Mouse (Mus musculus) liver, embryonic 15.5 days (tissue): ENCODE data around the gene Adh1. TPM values are rescaled to one million over a fixed set of nuclear protein-coding genes. Genes with fewer than 3 reads are reported as not detected.
A peak's percentile ranks its signal among the peaks of the same experiment; 100 is the strongest.

Experiments
- ATAC-seq: fragments of 200-750 bp; cut with Nextera tagmentation; 2 replicates; pipeline ENCODE4 v1.8.0; 2017; ENCODE audit warnings: moderate number of reproducible peaks, mild to moderate bottlenecking, moderate library complexity; ENCODE audit not compliant: insufficient read depth
- H3K27ac ChIP-seq: fragments of 300-500 bp; sonication (generic); replicated peaks from 2 replicates; pipeline ENCODE4 v1.5.1; 2015; ENCODE audit warnings: mild to moderate bottlenecking, inconsistent platforms
- H3K27me3 ChIP-seq: fragments of 300-500 bp; sonication (generic); 2 replicates; pipeline ENCODE4 v1.6.1; 2015; ENCODE audit warnings: mild to moderate bottlenecking, inconsistent platforms
- H3K36me3 ChIP-seq: fragments of 300-500 bp; sonication (generic); replicated peaks from 2 replicates; pipeline ENCODE4 v1.6.1; 2015; ENCODE audit warnings: moderate library complexity, mild to moderate bottlenecking, inconsistent platforms
- H3K4me1 ChIP-seq: fragments of 300-500 bp; sonication (generic); replicated peaks from 2 replicates; pipeline ENCODE4 v1.6.1; 2015; ENCODE audit warnings: inconsistent platforms
- H3K4me2 ChIP-seq: fragments of 300-500 bp; sonication (generic); 2 replicates; pipeline ENCODE4 v1.6.1; 2015; ENCODE audit warnings: moderate library complexity, mild to moderate bottlenecking, inconsistent platforms
- H3K4me3 ChIP-seq: fragments of 300-500 bp; sonication (generic); replicated peaks from 2 replicates; pipeline ENCODE4 v1.5.1; 2015; ENCODE audit warnings: mild to moderate bottlenecking, inconsistent platforms
- H3K9ac ChIP-seq: fragments of 300-500 bp; sonication (generic); 2 replicates; pipeline ENCODE4 v1.6.1; 2015; ENCODE audit warnings: moderate library complexity, mild to moderate bottlenecking, inconsistent platforms
- H3K9me3 ChIP-seq: fragments of 300-500 bp; sonication (generic); replicated peaks from 2 replicates; pipeline ENCODE4 v1.6.1; 2016; ENCODE audit warnings: inconsistent platforms
- WGBS: fragments of 180-500 bp; shearing (Covaris S2); methylation state at CpG from one replicate; pipeline ENCODE4 v1.1.7; 2015; ENCODE audit warnings: mixed read lengths; ENCODE audit not compliant: insufficient replicate concordance; 5-methylcytosine and 5-hydroxymethylcytosine counted together
- polyA plus RNA-seq: library from polyadenylated mRNA; unstranded; fragments of >200 nt; fragmentation: Nextera tagmentation; extraction: Ambion mirVana; gene quantifications from 2 replicates; pipeline ENCODE4 v1.2.1, GENCODE M21; 2015

The Adh1 gene
- polyA plus RNA-seq, 1 experiment from 2014 or later: 37.2 TPM

DNA sequence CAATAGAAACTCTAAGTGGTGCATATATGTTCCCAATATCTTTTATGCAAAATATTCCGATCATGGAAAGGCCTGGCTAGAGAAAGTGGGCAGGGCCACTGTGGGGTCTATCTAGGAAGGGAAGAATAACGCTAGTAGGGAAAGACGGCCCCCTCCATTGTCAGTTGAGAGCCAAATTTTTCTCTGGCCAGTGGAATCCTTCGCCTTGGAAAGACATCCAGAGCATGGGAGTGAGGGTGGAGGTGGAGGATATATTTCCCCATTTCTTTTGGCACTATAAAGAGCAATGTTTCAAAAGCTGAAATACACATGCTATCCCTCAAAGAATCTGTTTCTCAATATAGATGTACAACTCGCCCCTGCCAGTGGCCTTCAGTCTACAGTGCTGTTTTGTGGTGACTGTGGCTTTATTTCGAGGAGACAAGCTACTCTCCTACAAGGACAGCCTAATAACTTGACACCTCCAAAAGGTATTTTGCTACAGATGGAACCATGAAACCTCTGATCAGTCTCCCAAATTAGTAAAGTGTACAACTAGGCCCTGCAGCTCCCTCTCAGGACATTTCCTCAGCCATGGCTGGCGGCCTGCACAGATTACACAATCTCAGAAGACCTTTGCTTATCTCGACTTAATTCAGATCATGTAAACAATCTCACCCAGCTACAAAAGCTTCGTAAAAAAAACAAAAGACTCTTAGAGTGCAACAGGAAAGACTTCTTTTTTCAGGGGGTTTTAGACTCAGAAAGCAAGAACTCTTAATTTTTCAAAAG, 4.8 kb upstream of the Adh1 start:
- Histone ChIP-seq H3K4me1 (no peaks in the 10 kb centered on the region), H3K9ac (no peak overlapping the region), H3K4me3 (no peak overlapping the region), H3K27me3 (no peaks in the 10 kb centered on the region), H3K27ac (0 out of 2 replicates have a peak overlapping the region, but pooled peaks have one; percentile 16), H3K9me3 (no peaks in the 10 kb centered on the region), H3K4me2 (no peak overlapping the region), H3K36me3 (no peaks in the 10 kb centered on the region)
- no peak for ATAC-seq
- 46% methylated on average over 9 of the region's 9 CpGs for WGBS

DNA sequence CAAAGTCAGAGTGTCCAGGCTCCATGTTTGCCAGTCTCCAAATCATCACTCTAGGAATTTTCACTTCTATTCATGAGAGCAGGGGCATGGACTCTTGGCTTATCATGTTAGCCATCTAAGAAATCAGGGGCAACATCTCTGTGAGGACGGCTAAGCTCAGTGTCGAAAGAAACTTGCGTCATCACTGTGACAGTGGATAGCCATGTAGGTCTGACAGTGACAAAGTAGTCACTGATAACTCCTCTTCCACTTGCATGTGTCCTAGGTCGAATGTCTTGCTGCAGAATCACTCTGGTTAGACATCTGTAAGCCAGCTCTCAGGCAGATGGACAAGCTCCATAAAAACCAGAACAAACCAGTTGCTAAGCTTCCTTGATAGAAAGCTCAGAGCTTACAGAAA, 1.8 kb downstream of the Adh1 start:
- Histone ChIP-seq H3K9ac (no peak overlapping the region), H3K27ac (no peak overlapping the region), H3K27me3 (no peaks in the 10 kb centered on the region), H3K4me1 (0 out of 2 replicates have a peak, but pooled peaks cover 5% of the 10 kb centered on the region), H3K9me3 (no peaks in the 10 kb centered on the region), H3K4me2 (no peak overlapping the region), H3K4me3 (no peak overlapping the region), H3K36me3 (no peaks in the 10 kb centered on the region)
- 34% methylated on average over 4 of the region's 4 CpGs for WGBS
- ATAC-seq: no peak

DNA sequence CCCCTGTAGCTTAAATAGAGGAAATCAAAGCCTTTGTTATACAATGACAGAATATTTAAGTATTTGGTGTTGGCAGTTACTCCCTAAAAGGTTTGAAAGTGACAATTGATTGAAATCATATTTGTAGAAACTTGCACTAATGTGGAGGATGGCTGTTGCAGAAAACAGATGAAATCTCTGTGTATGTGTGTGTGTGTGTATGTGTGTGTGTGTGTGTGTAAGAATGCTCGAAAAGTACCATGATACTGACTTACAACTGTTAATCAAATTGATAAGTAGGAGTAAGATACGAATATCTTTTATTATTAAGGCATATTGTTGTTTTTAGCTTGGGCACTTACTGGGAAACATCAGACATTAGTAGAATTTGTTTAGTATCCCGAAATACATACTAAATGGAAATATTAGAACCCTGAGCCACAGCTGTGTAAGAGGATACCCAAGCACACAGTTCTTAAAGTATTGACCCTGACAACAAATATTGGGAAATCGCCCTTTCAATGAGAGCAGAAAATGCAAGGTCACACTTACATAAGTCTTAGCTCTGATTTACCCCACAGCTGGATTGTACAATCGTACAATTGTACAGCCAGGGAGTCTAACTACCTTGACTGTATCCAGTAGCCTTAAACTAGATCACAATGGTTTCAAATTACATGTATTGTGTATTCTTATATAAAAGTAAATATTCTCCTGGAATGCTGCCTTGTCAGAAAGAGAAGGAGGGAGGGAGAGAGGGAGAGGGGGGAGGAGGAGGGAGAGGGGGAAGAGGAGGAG, 2.6 kb downstream of the Adh1 start:
- Histone ChIP-seq H3K9me3 (no peaks in the 10 kb centered on the region), H3K36me3 (no peaks in the 10 kb centered on the region), H3K4me2 (no peak overlapping the region), H3K9ac (no peak overlapping the region), H3K27me3 (no peaks in the 10 kb centered on the region), H3K27ac (no peak overlapping the region), H3K4me3 (no peak overlapping the region), H3K4me1 (0 out of 2 replicates have a peak, but pooled peaks cover 5% of the 10 kb centered on the region)
- 50% methylated on average over 5 of the region's 5 CpGs for WGBS
- ATAC-seq: peak; percentile 31; the same call in 1 of the 2 replicates

DNA sequence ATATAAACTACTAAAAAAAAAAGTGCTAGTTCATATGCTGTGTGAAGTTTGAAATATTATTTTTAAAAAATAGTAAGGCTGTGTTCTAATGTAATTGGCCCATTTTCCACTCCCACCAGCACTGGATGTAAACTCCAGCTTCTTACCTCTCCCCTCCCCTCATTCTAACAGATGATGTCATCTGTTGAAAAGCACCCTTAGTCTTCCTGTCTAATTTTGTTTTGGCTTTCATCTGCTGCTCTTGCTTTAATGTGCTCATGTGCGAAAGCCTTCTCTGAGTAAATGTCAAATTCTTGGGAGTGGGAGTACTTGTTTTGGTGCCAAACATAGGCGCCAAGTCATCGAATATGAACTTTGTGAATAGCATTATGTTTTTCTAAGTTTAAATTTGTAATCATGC, 3.9 kb downstream of the Adh1 start:
- no peak for ATAC-seq
- no peaks in the 10 kb centered on the region for H3K27me3 ChIP-seq
- 0 out of 2 replicates have a peak, but pooled peaks cover 5% of the 10 kb centered on the region for H3K4me1 ChIP-seq
- no peak overlapping the region for H3K4me3 ChIP-seq
- no peaks in the 10 kb centered on the region for H3K36me3 ChIP-seq
- H3K9me3 ChIP-seq: no peaks in the 10 kb centered on the region
- no peak overlapping the region for H3K4me2 ChIP-seq
- H3K9ac ChIP-seq: no peak overlapping the region
- whole genome bisulfite sequencing: 64% methylated on average over 3 of the region's 3 CpGs
- H3K27ac ChIP-seq: no peak overlapping the region

DNA sequence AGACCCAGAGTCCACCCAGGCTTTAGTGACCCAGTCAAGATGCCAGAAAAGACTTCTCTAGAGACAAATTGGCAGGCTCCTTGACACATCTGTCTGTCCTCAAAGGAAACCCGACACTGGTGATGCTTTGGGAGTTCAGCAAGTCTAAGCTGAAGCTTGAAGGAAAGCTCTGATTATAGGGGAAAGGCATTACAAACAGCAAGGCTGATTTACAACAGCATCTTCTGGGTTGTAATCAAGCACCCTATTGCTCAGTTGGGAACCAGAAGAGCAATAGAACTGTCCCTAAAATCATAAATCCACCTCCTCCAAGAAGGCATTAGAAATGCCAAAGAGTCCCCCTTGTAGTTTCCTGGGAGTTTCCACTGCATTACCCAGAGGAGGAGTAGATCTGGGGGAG, 9.7 kb downstream of the Adh1 start:
- no peak overlapping the region for H3K4me3 ChIP-seq
- no peaks in the 10 kb centered on the region; the same call in 1 of the 2 replicates for H3K4me1 ChIP-seq
- WGBS: 32% methylated on average over 1 of the region's 1 CpGs
- H3K4me2 ChIP-seq: no peak overlapping the region
- no peak overlapping the region for H3K27ac ChIP-seq
- no peak overlapping the region for H3K9ac ChIP-seq
- no peaks in the 10 kb centered on the region for H3K36me3 ChIP-seq
- ATAC-seq: no peak
- no peaks in the 10 kb centered on the region for H3K9me3 ChIP-seq
- H3K27me3 ChIP-seq: no peaks in the 10 kb centered on the region

DNA sequence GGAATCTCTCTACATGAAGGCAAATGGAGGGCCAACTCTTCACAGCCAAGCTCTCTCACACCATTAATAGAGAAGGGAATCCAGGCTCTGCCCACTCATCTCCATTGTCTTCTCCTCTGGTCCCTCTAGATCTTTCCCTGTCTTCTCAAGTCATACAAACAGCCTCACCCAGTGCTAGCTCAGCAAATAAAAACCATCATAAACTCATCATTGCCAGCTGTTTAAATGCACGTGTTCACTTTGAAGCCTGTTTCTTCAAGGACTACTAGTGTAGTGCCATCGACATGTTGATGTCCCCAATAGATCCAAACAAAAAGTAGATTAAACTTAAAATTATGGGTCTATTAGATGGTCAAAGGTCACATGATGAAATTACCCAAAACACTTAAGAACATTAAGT, 10.5 kb downstream of the Adh1 start:
- Histone ChIP-seq H3K4me1 (no peaks in the 10 kb centered on the region; the same call in 1 of the 2 replicates), H3K27me3 (no peaks in the 10 kb centered on the region), H3K4me3 (no peak overlapping the region), H3K36me3 (no peaks in the 10 kb centered on the region), H3K9ac (no peak overlapping the region), H3K4me2 (no peak overlapping the region), H3K27ac (no peak overlapping the region), H3K9me3 (no peaks in the 10 kb centered on the region)
- 68% methylated on average over 2 of the region's 2 CpGs for WGBS
- ATAC-seq: no peak

DNA sequence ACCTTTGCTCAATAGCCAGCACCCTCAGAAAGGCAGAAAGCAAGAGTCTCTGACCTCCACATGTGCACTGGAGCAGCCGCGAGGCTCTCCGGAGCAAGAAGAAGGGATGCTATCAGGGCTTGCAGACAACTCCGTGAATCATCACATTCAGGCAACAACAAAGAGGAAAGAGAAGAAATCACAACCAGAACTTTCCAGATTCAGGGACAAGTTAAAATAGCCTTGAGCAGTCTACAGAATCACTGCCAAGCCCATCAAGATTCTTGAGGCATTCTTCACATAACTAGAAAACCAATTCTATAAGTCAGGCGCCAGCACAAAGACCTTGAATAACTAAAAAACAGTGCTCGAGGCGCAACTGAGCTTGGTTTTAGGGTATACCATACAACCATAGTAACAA, 12.3 kb downstream of the Adh1 start:
- no peak for ATAC-seq

DNA sequence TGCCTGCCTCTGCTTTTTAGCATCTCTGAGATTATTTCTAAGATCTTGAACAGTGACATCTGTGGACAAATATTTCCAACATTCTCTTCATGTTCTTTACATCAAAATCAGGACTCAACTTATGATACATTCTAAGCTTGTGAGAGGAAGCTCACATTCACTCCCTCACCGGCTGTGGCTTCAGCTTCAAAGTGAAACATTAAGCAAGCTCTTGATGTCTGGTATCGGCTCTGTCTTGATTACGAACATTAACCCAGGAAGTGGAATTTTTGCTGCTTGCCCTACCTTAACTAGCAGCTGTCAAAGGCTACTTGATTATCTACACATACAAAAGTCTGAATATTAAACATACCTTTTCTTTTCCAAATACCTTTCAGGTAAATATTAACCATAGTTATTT, 14.3 kb downstream of the Adh1 start:
- Histone ChIP-seq H3K9me3 (no peaks in the 10 kb centered on the region), H3K4me3 (no peak overlapping the region), H3K27ac (no peak overlapping the region), H3K27me3 (no peaks in the 10 kb centered on the region), H3K36me3 (no peaks in the 10 kb centered on the region), H3K4me2 (no peak overlapping the region), H3K9ac (no peak overlapping the region), H3K4me1 (no peaks in the 10 kb centered on the region; the same call in 1 of the 2 replicates)
- ATAC-seq: no peak
- WGBS: 60% methylated on average over 3 of the region's 3 CpGs

More for the DNA sequence above, 12.3 kb downstream of the Adh1 start:
- no peak overlapping the region for H3K27ac ChIP-seq
- no peak overlapping the region for H3K9ac ChIP-seq
- H3K9me3 ChIP-seq: no peaks in the 10 kb centered on the region
- H3K36me3 ChIP-seq: no peaks in the 10 kb centered on the region
- 72% methylated on average over 7 of the region's 7 CpGs for WGBS
- H3K4me2 ChIP-seq: no peak overlapping the region
- H3K4me1 ChIP-seq: no peaks in the 10 kb centered on the region; the same call in 1 of the 2 replicates
- no peak overlapping the region for H3K4me3 ChIP-seq
- no peaks in the 10 kb centered on the region for H3K27me3 ChIP-seq

DNA sequence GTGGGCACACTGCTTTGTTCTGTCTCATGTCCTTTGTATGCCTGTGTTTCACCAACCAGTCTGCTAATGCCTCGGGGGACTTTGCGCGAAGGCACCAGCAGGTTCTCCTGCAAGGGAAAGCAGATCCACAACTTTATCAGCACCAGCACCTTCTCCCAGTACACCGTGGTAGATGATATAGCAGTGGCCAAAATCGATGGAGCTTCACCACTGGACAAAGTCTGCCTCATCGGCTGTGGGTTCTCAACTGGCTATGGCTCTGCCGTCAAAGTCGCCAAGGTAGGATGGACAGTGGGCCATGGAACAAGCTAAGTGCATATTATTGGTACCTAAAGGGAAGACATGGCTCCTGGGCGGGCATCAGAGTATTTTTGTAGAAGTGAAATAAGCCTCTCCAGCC, 21.8 kb downstream of the Adh1 start:
- no peak overlapping the region for H3K27ac ChIP-seq
- no peak overlapping the region for H3K9ac ChIP-seq
- H3K9me3 ChIP-seq: no peaks in the 10 kb centered on the region
- 72% methylated on average over 9 of the region's 9 CpGs for WGBS
- no peak overlapping the region for H3K4me3 ChIP-seq
- no peaks in the 10 kb centered on the region for H3K27me3 ChIP-seq
- H3K4me2 ChIP-seq: no peak overlapping the region
- no peak for ATAC-seq
- H3K4me1 ChIP-seq: no peaks in the 10 kb centered on the region
- no peaks in the 10 kb centered on the region for H3K36me3 ChIP-seq

DNA sequence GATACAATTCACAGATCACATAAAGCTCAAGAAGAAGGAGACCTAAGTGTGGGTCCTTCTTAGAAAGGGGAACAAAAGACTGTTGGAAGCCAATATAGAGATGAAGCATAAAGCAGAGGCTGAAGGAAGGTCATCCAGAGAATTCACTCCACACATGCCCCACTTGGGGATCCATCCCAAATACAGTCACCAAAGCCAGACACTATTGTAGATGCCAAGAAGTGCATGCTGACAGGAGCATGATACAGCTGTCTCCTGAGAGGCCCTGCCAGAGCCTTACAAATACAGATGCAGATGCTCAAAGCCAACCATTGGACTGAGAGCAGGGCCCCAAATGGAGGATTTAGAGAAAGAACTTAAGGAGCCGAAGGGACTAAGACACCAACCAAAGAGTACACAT, 23.0 kb downstream of the Adh1 start:
- 70% methylated on average over 1 of the region's 1 CpGs for WGBS
- H3K27ac ChIP-seq: no peak overlapping the region
- no peaks in the 10 kb centered on the region for H3K27me3 ChIP-seq
- no peak for ATAC-seq
- no peaks in the 10 kb centered on the region for H3K36me3 ChIP-seq
- H3K4me2 ChIP-seq: no peak overlapping the region
- H3K9me3 ChIP-seq: no peaks in the 10 kb centered on the region
- no peaks in the 10 kb centered on the region for H3K4me1 ChIP-seq
- no peak overlapping the region for H3K4me3 ChIP-seq
- no peak overlapping the region for H3K9ac ChIP-seq

DNA sequence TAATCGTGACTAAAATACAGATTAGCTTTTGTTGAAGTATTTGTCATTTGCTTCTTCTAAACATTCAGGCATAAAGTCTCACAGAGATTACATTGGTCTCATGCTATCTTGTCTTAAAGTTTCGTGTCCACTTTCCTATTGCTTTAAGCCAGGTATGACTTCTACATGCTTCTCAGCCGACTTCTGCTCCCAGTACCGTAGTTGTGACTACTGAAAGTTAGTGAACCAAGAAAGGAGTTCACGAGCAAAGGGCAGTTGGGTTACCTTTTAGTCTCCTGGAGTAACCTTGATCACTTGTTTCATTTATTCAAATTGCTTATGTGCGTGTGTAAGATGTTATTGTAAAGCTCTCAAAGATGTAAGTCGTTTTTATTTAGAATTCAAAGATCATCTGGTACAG, 25.2 kb downstream of the Adh1 start:
- Histone ChIP-seq H3K4me1 (no peaks in the 10 kb centered on the region), H3K27me3 (no peaks in the 10 kb centered on the region), H3K4me2 (no peak overlapping the region), H3K9ac (no peak overlapping the region), H3K36me3 (no peaks in the 10 kb centered on the region; the same call in 1 of the 2 replicates), H3K9me3 (no peaks in the 10 kb centered on the region), H3K4me3 (no peak overlapping the region), H3K27ac (no peak overlapping the region)
- ATAC-seq: no peak
- WGBS: 68% methylated on average over 7 of the region's 7 CpGs
